Mouse (Mus musculus) megakaryocyte progenitor cell, adult 5-6 weeks (primary cell): ENCODE data around the gene Adm. TPM values are rescaled to one million over a fixed set of nuclear protein-coding genes. Genes with fewer than 3 reads are reported as not detected.

ENCODE experiments used
- ATAC-seq: replicated peaks from 2 replicates; pipeline ENCODE4 v1.8.0; 2016; ENCODE audit warnings: mild to moderate bottlenecking, moderate TSS enrichment, inconsistent platforms; ENCODE audit not compliant: poor library complexity
- total RNA-seq, 2 experiments: library from RNA; stranded (forward) in 1 of 2; stranded (reverse) in 1 of 2; fragments of 157-497, 149-512 nt in 1 of 2; fragments of 200-1000 nt in 1 of 2; gene quantifications; 2 replicates each; pipeline versions ENCODE4 v1.2.3 to v1.2.4; 2015 to 2017

Gene Adm
- total RNA-seq, 2 experiments from 2014 or later: not detected

DNA sequence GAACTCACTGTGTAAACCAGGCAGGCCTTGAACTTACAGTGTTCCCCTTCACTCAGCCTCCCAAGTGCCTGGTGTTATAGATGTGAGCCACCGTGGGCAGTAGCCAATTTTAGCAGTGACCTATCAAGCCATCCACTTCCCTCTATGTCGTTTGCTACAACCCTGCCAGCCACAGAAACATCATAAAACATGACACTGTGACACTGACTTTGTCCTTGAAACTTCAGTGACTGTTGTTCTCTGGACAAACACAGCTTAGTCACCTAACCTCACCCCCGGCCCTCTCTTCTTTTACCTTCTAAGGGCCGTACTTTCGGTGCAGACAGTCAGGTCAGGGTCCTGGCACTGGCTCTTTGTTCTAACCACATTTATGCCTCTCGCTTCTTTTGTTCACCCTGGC lies 28.5 kb downstream of the Adm start:
- no peak for ATAC-seq

- no peak for ATAC-seq
These were observed 31.0 kb downstream of the Adm start for GRCm38 (mm10) chr7:110658378-110658928.

DNA sequence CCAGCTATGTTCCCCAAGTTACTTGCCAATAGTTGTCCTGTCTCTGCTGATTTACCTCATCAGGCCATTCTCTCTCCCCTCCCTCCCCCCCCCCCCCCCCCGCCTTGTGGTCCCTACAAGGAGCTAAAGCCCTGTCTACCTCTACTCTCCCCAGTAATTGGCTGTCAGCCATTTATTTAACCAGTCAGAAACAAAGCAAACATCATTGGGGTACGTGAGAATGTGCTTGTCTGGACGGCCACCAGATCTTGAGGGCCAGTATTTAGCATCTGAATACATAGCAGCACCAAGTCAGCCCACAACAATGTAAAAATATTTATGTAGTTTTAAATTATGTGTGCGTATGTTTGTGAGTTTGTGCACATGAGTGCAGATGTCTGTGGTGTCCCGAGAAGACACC lies 39.1 kb downstream of the Adm start:
- ATAC-seq: no peak

GRCm38 (mm10) chr7:110668247-110668646 lies 40.8 kb downstream of the Adm start:
- ATAC-seq: no peak

GRCm38 (mm10) chr7:110668756-110669155 lies 41.3 kb downstream of the Adm start:
- ATAC-seq: no peak

DNA sequence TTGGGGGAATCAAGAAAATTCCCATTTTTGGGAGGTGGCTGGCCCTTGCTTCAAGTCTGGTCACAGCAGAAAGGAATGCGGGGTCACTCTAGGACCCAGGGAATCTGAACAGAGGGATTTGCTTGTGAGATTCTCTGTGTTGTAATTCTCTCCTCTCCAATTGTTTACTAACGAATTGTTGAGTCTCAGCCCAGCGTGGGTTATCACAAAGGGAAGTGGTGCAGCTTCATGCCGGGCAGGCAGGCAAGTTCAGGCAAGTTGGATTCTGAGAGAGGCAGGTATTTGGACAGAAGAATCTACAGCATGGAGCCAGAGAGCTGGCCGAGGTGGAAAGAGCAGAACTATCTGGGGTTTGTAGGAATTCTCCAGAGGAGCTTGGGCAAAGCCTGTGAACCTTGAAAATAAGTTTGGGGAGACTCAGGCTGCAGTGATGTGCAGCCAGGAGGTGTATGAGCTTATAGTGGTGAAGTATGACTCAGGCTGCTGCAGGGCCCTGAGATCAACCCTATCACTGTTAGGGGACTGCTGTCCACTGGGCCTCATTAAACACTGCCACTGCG lies 43.7 kb downstream of the Adm start:
- ATAC-seq: no peak

Other genes with a start within 250 kb of the Adm start
- gene Sbf2, start 12.7 kb upstream of the Adm start, total RNA-seq (2015): 1.6 and 2.3 TPM in 2 replicates
- 0.44 and 0.46 TPM in 2 replicates for gene Sbf2, start 12.7 kb upstream of the Adm start, total RNA-seq (2017)
- gene Ampd3, start 140.5 kb downstream of the Adm start, total RNA-seq (2015): 8.6 and 9.1 TPM in 2 replicates
- 3.8 and 10.8 TPM in 2 replicates for gene Ampd3, start 140.5 kb downstream of the Adm start, total RNA-seq (2017)
- gene Rnf141, start 216.8 kb downstream of the Adm start, total RNA-seq (2015): 20.1 and 34.9 TPM in 2 replicates
- gene Rnf141, start 216.8 kb downstream of the Adm start, total RNA-seq (2017): 26.2 and 35.4 TPM in 2 replicates
- gene Lyve1, start 235.6 kb downstream of the Adm start, total RNA-seq (2015): 0.10 TPM in 1 of 2 replicates, not detected in the other
- not detected in 2 replicates for gene Lyve1, start 235.6 kb downstream of the Adm start, total RNA-seq (2017)